Mouse (Mus musculus): ENCODE results near the gene Trpt1. TPM values are rescaled to one million over a fixed set of nuclear protein-coding genes. Genes with fewer than 3 reads are reported as not detected.

Trpt1 gene
- 12.6 and 32.0 TPM in 2 replicates for total RNA-seq (2014; rRNA removed; ENCODE audit: low replicate concordance)
- polyA plus RNA-seq (2015; fragmentation: Nextera tagmentation; extraction: Ambion mirVana): 27.1 and 28.4 TPM in 2 replicates

DNA sequence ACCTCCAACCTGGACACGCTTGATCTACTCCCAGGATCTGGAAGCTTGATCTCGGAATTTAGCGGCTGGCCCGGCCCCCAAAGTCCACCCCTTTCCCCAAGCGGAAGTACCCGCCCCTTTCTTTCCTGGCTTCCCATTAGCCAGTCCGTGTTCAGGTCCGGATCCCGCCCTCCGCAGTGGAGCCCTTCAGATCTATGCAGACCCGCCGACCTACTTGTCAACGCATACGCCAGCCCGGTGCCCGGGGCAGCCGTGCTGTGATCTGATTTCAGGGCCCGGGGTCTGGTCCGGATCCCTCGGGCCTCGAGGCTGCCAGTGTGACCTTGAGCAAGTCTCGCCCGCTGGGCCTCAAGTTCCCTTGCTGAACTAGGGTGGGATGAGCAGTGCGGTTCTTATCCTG is at the start of gene Trpt1, which contains the start of gene Nudt22:
Gene Trpt1, plus strand, starts transcription at position 126 of the 400 bp plus-strand sequence.
Gene Nudt22, minus strand, starts transcription at position 112 of the 400 bp plus-strand sequence.
- Histone ChIP-seq H3K27ac (ENCODE audit: low read depth) (peak within 1 kb of the TSS; percentile 84), H3K36me3 (replicated peaks; ENCODE audit: control insufficient read depth, insufficient read depth, low read length) (peaks cover 25% of the 10 kb centered on the region), H3K4me3 (ENCODE audit: low read depth, low read length) (peak within 1 kb of the TSS; percentile 58), H3K9me3 (replicated peaks; ENCODE audit: control insufficient read depth, low read length) (no peaks in the 10 kb centered on the region), H3K9ac (replicated peaks; ENCODE audit: low read depth, low read length) (peak within 1 kb of the TSS; percentile 62), H3K4me1 (ENCODE audit: control insufficient read depth, insufficient read depth) (peaks cover 26% of the 10 kb centered on the region), H3K4me2 (ENCODE audit: low read depth, low read length) (peak within 1 kb of the TSS; percentile 79), H3K27me3 (ENCODE audit: control insufficient read depth, insufficient read depth, low read length) (no peaks in the 10 kb centered on the region)
- TF ChIP-seq EP300 (IDR thresholded peaks at IDR 0.05; ENCODE audit: low read depth): no peak
- no peak for TF ChIP-seq CTCF (IDR thresholded peaks at IDR 0.05; ENCODE audit: low read depth)
- WGBS: under 1% methylated on average over 24 of the region's 24 CpGs
- DNase-seq (ENCODE audit: low spot score) (peak; percentile 88), ATAC-seq (ENCODE audit: insufficient read depth, low read depth) (peak; percentile 74)

DNA sequence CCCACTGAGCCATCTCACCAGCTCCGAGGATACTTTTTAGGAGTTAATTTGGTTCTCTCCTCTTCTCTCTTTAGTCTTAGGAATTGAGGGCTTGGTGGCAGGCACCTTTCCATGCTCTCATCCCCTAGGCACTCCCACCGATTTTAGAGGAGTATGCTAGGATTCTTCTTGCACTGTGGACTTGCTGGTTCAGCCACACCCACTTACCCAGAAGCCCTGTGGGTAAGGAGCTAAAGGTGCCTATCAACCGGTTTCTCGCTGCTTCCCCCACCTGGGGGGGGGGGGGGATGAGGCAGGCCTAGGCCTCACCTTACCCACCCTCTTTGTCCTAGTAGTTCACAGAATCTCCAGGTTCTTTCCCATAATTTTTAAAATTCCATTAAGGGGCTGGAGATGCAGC is 48.2 kb upstream of the Trpt1 start:
- TF ChIP-seq EP300 (IDR thresholded peaks at IDR 0.05; ENCODE audit: low read depth): no peak
- no peak for TF ChIP-seq CTCF (IDR thresholded peaks at IDR 0.05; ENCODE audit: low read depth)
- no peak overlapping the region for H3K27ac ChIP-seq (ENCODE audit: low read depth)

DNA sequence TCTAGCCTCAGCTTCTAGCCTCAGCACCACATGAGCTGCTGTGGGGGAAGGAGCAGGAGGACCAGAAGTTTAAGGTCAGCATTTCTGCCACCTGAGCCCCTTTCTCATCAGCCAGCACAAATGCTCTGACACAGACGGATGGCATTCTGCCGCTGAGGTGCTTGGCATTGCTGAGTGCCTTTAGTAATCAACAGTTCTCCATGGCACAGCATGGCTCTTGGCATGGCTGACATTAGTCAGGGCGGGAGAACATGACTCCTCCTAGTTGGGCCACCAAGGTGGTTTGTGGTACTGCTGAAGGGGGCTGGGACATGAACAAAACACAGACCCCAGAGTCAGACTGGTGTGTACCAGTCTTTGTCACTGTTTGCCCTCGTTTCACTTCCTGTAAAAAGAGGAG is 47.7 kb upstream of the Trpt1 start:
- no peak for TF ChIP-seq CTCF (IDR thresholded peaks at IDR 0.05; ENCODE audit: low read depth)
- TF ChIP-seq EP300 (IDR thresholded peaks at IDR 0.05; ENCODE audit: low read depth): no peak
- Histone ChIP-seq H3K9ac (replicated peaks; ENCODE audit: low read depth, low read length) (no peak overlapping the region), H3K4me3 (ENCODE audit: low read depth, low read length) (no peak overlapping the region), H3K36me3 (replicated peaks; ENCODE audit: control insufficient read depth, insufficient read depth, low read length) (0 out of 2 replicates have a peak, but pooled peaks cover 4% of the 10 kb centered on the region), H3K27me3 (ENCODE audit: control insufficient read depth, insufficient read depth, low read length) (no peaks in the 10 kb centered on the region), H3K4me2 (ENCODE audit: low read depth, low read length) (no peak overlapping the region), H3K9me3 (replicated peaks; ENCODE audit: control insufficient read depth, low read length) (no peaks in the 10 kb centered on the region), H3K27ac (ENCODE audit: low read depth) (no peak overlapping the region), H3K4me1 (ENCODE audit: control insufficient read depth, insufficient read depth) (peaks cover 12% of the 10 kb centered on the region)
- DNase-seq (ENCODE audit: low spot score): no peak
- no peak for ATAC-seq (ENCODE audit: insufficient read depth, low read depth)
- WGBS: 83% methylated on average over 4 of the region's 4 CpGs

More for the DNA sequence above, 48.2 kb upstream of the Trpt1 start:
- Histone ChIP-seq H3K36me3 (replicated peaks; ENCODE audit: control insufficient read depth, insufficient read depth, low read length) (0 out of 2 replicates have a peak, but pooled peaks cover 4% of the 10 kb centered on the region), H3K4me2 (ENCODE audit: low read depth, low read length) (no peak overlapping the region), H3K4me1 (ENCODE audit: control insufficient read depth, insufficient read depth) (peaks cover 12% of the 10 kb centered on the region), H3K27me3 (ENCODE audit: control insufficient read depth, insufficient read depth, low read length) (no peaks in the 10 kb centered on the region), H3K9me3 (replicated peaks; ENCODE audit: control insufficient read depth, low read length) (no peaks in the 10 kb centered on the region), H3K9ac (replicated peaks; ENCODE audit: low read depth, low read length) (no peak overlapping the region), H3K4me3 (ENCODE audit: low read depth, low read length) (no peak overlapping the region)
- DNase-seq (ENCODE audit: low spot score) (no peak), ATAC-seq (ENCODE audit: insufficient read depth, low read depth) (no peak)
- 53% methylated on average over 4 of the region's 4 CpGs for WGBS

DNA sequence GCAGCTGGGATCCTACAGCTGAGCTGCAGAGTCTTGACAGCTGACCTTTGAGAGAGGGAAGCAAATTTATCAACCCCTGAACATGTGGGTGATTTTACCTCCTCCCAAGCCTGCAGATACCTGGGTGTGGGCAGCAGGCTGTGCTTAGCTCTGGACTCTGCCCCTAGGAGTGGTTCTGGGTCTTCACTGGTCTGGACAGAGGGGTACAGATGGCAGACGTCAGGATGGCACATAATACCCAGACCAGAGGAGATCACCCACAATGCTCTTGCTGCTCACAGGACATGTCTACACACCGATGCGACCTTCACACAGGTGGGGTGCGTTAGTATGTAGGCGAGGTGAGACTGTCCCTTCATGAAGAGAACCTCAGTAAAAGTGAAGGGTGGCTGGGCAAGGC is 46.4 kb upstream of the Trpt1 start:
- TF ChIP-seq EP300 (IDR thresholded peaks at IDR 0.05; ENCODE audit: low read depth) (no peak), CTCF (IDR thresholded peaks at IDR 0.05; ENCODE audit: low read depth) (no peak)
- Histone ChIP-seq H3K27ac (ENCODE audit: low read depth) (no peak overlapping the region), H3K4me3 (ENCODE audit: low read depth, low read length) (no peak overlapping the region), H3K9ac (replicated peaks; ENCODE audit: low read depth, low read length) (no peak overlapping the region), H3K4me1 (ENCODE audit: control insufficient read depth, insufficient read depth) (peaks cover 22% of the 10 kb centered on the region), H3K9me3 (replicated peaks; ENCODE audit: control insufficient read depth, low read length) (no peaks in the 10 kb centered on the region), H3K36me3 (replicated peaks; ENCODE audit: control insufficient read depth, insufficient read depth, low read length) (0 out of 2 replicates have a peak, but pooled peaks cover 4% of the 10 kb centered on the region), H3K27me3 (ENCODE audit: control insufficient read depth, insufficient read depth, low read length) (no peaks in the 10 kb centered on the region), H3K4me2 (ENCODE audit: low read depth, low read length) (no peak overlapping the region)
- WGBS: 91% methylated on average over 5 of the region's 5 CpGs
- ATAC-seq (ENCODE audit: insufficient read depth, low read depth): no peak
- DNase-seq (ENCODE audit: low spot score): no peak

- 0 out of 2 replicates have a peak overlapping the region, but pooled peaks have one; percentile 96 for H3K27ac ChIP-seq (ENCODE audit: low read depth)
- H3K36me3 ChIP-seq (replicated peaks; ENCODE audit: control insufficient read depth, insufficient read depth, low read length): 0 out of 2 replicates have a peak, but pooled peaks cover 7% of the 10 kb centered on the region
- H3K9ac ChIP-seq (replicated peaks; ENCODE audit: low read depth, low read length): peak overlapping the region; percentile 74; the same call in 1 of the 2 replicates
- 55% methylated on average over 5 of the region's 5 CpGs for WGBS
- no peaks in the 10 kb centered on the region for H3K27me3 ChIP-seq (ENCODE audit: control insufficient read depth, insufficient read depth, low read length)
- peak overlapping the region; percentile 71 for H3K4me3 ChIP-seq (ENCODE audit: low read depth, low read length)
- ATAC-seq (ENCODE audit: insufficient read depth, low read depth) (no peak), DNase-seq (ENCODE audit: low spot score) (no peak)
- no peaks in the 10 kb centered on the region for H3K9me3 ChIP-seq (replicated peaks; ENCODE audit: control insufficient read depth, low read length)
- no peak for TF ChIP-seq EP300 (IDR thresholded peaks at IDR 0.05; ENCODE audit: low read depth)
- TF ChIP-seq CTCF (IDR thresholded peaks at IDR 0.05; ENCODE audit: low read depth): no peak
- peaks cover 22% of the 10 kb centered on the region for H3K4me1 ChIP-seq (ENCODE audit: control insufficient read depth, insufficient read depth)
- peak overlapping the region; percentile 81 for H3K4me2 ChIP-seq (ENCODE audit: low read depth, low read length)
These were observed 46.0 kb upstream of the Trpt1 start for GRCm38 (mm10) chr19:6949951-6950350.

Measured in heart, postnatal 0 days (tissue).